Mouse (Mus musculus) lung, postnatal 0 days (tissue): ENCODE results near the gene Rbm42.

Source experiments
- CTCF ChIP-seq: IDR thresholded peaks from 2 replicates; pipeline ENCODE4 v1.5.1; 2016; ENCODE audit warnings: antibody characterized with exemption, mild to moderate bottlenecking
- EP300 ChIP-seq: IDR thresholded peaks from 2 replicates; pipeline ENCODE4 v1.6.1; 2016; ENCODE audit warnings: antibody characterized with exemption, mild to moderate bottlenecking, control low read depth

DNA sequence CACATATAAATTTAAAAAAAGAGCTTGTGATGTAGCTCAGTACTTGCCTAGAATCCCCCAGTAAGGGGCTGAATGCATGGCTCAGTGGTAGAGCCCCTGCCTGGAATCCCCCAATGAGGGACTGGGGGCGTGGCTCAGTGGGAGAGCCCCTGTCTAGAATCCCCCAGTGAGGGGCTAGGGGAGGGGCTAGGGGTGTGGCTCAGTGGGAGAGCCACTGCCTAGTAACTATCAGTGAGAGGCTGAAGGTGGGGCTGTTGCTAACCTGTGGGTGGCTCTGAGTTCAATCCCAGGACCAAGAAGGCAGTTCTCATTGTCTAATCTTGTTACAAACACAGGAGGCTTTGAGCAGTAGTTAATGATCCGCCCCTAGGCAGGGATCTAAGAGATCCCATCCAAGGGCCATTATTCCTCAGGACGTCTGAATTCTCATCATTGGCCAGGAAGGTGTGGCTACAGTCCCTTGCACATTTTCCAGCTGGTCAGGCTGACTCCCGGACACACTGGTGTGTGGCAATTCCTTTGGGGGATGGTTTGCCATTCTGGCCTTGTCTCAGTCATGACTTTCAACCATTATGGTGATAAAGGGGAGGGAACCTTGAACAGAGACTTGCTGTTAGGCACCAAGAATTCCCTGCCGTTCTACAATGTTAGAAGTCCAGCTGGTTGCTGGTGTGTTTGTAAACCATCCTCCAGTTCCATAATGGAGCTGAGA, 34.9 kb downstream of the Rbm42 start:
- TF ChIP-seq CTCF (no peak), EP300 (no peak)
